Mouse (Mus musculus) Patski (cell line): Measurements from ENCODE around the gene Dpp3. TPM values are rescaled to one million over a fixed set of nuclear protein-coding genes. Genes with fewer than 3 reads are reported as not detected.
"Not testable (repeated sequence)": the region's sequence is repeated elsewhere in the genome, so short reads cannot be mapped to it uniquely, and the experiment has no call there.

Source experiments
- ATAC-seq: fragments of 100-300 bp; one replicate; pipeline ENCODE4 v1.8.0; 2021
- CTCF ChIA-PET: fragments of 350-600 bp; sonication (Branson Sonifier 250); formaldehyde crosslinking; loops from one replicate; lab custom pipeline; 2022; ENCODE audit warnings: inconsistent platforms; lab: Charles Lee
- POLR2A ChIA-PET: fragments of 350-600 bp; sonication (Branson Sonifier 250); formaldehyde crosslinking; loops from one replicate; lab custom pipeline; 2022; ENCODE audit warnings: antibody characterized with exemption, inconsistent platforms; lab: Charles Lee
- DNase-seq: peaks from one replicate; pipeline ENCODE4 v3.0.0-alpha.2; 2011; ENCODE audit warnings: low read depth, low spot score
- H3K27me3 ChIP-seq: fragments of 371-371 bp; one replicate; pipeline ENCODE4 v1.5.1; 2021
- CTCF ChIP-seq: fragments of 100-300 bp; IDR thresholded peaks from one replicate; pipeline ENCODE4 v1.5.1; 2021
- in situ Hi-C: fragments of 300-500 bp; cut with MboI; formaldehyde crosslinking; loops from 3 replicates; pipeline ENCODE4 v1.11.1; 2018; ENCODE audit warnings: low pct_unique_long_range_greater_than_20kb, mixed read lengths
- polyA plus RNA-seq: library from polyadenylated mRNA; unstranded; gene quantifications from one replicate; pipeline ENCODE4 v1.2.3, GENCODE M21; 2021

Dpp3 gene
- polyA plus RNA-seq, 1 experiment from 2014 or later, result 91.0 TPM

DNA sequence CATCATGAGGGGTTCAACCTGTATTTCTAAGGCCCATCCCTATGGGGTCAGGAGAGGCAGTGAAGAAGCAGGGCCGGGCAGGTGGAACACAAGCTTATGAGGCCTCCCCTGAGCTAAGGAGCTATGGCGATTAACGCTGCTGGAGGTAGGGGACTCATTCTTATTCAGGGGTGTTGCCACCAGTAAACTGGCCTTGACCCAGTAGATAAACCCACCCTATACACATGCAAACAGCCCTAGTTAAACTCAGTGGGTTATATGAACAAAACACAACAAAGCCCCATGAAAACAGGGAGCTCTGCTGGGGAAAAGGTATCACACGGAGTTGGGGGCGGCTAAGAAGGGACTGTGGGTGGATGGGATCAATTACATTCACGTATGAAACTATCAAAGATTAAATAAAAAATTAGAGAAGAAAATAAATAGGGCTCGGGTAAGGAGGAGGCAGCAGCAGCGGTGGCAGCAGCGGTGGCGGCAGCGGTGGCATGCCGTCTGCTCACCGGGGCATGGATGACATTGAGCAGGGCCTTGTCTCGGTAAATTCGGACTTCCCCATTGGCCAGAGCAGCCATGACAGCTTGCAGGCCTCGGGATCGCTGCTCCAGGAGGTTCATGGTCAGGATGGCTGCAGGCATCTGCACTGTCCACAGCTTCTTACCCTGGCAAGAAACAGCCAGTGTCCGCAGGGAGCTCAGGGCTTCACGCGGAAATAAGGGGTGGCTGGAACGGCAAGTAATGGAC is 31.1 kb downstream of the Dpp3 start:
- ATAC-seq (no peak), DNase-seq (no peak)
- in situ Hi-C loops, result no loop called here
- CTCF ChIA-PET, result no interaction called here
- TF ChIP-seq CTCF, result no peak
- POLR2A ChIA-PET, result interaction anchor here (1.2 kb wide), 1 partner anchor 10 kb away, joined by 5 read pairs; no protein-coding TSS in a partner anchor
- H3K27me3 ChIP-seq, result no peaks in the 10 kb centered on the region

DNA sequence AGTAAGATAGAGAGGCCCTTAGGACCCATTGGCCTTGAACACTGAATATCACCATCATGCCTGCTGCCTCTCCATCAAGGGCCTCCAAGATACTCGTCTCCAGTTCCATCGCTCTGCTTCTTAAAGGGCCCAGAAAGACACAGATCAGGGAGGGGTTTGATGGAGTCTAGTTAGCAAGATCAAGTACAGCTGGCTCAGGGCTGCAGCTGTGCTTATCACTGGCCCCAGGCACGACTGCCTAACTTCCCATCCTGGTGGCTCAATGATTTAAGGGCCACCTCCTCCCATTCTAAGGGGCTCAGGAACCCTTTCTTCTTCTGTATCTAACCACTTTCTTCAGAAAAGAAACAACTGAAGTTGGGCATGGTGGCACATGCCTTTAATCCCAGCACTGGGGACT is 36.3 kb downstream of the Dpp3 start:
- ChIA-PET POLR2A (no interaction called here), CTCF (no interaction called here)
- TF ChIP-seq CTCF, result no peak
- no peak for DNase-seq
- in situ Hi-C loops, result no loop called here
- ATAC-seq, result no peak
- H3K27me3 ChIP-seq, result no peaks in the 10 kb centered on the region

DNA sequence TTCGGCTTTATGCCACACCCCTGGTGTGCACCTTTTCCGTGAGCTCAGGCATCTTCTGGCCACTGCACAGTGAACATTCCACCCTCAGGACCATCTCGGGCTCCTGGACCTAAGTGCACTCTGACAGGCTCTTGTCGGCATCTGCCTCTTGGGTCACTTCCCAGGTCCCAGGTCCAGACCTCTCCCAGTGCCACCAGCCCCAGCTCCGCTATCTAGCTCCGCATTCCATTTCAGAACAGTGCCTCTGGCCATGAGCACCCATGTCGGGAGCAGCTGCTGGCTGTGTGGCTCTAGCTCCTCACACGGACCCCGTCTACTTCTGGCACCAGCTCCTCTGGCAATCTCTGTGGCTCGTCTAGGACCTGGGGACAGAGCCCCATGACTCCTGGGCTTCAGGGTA is 38.3 kb downstream of the Dpp3 start:
- ATAC-seq (no peak), DNase-seq (no peak)
- no peaks in the 10 kb centered on the region for H3K27me3 ChIP-seq
- TF ChIP-seq CTCF, result no peak
- in situ Hi-C loops, result no loop called here
- POLR2A ChIA-PET, result no interaction called here
- CTCF ChIA-PET, result no interaction called here

DNA sequence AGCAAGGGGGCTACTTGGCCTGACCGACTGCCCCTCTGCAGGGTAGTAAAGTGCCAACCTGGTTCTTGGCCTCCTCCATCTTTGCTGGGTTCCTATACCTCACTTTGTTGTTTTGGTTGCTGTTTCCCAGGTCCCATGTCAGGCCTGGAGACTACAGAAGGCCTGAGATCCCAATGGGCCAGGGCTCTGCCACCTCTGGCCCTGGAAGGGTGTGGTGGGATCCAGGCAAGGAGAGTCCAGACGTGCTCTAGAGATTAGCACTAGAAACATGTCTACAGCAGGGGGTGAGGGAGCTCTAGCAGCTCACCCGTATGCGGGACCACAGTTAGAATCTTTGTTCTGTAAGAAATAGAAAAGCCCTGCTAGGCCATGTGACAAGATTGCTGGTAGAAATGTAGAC is 44.1 kb downstream of the Dpp3 start:
- DNase-seq, result no peak
- no peak for TF ChIP-seq CTCF
- no peaks in the 10 kb centered on the region for H3K27me3 ChIP-seq
- POLR2A ChIA-PET, result interaction anchor here (0.6 kb wide), 1 partner anchor 45 kb away, joined by 3 read pairs; no protein-coding TSS in a partner anchor
- CTCF ChIA-PET, result no interaction called here
- in situ Hi-C loops, result no loop called here
- no peak for ATAC-seq

DNA sequence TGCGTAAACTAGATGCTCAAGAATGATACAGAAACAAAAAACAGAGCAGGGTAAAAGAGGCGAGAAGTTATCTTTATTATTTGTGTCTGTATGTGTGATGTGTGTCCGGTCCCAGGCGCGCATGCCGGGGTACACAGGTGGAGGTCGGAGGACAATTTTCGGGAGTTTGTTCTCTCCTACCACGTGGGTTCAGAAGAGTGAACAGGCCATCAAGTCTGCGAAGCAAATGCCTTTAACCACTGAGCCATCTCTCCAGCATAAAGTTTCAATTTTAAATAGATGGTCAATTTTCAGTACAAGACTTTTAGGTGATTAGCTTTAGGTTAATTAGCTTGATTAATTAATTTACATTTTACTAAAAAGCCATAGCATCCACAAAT is 48.8 kb downstream of the Dpp3 start:
- in situ Hi-C loops, result no loop called here
- DNase-seq, result no peak
- CTCF ChIA-PET, result no interaction called here
- ATAC-seq, result no peak
- POLR2A ChIA-PET, result no interaction called here
- peaks cover 9% of the 10 kb centered on the region for H3K27me3 ChIP-seq
- no peak for TF ChIP-seq CTCF

DNA sequence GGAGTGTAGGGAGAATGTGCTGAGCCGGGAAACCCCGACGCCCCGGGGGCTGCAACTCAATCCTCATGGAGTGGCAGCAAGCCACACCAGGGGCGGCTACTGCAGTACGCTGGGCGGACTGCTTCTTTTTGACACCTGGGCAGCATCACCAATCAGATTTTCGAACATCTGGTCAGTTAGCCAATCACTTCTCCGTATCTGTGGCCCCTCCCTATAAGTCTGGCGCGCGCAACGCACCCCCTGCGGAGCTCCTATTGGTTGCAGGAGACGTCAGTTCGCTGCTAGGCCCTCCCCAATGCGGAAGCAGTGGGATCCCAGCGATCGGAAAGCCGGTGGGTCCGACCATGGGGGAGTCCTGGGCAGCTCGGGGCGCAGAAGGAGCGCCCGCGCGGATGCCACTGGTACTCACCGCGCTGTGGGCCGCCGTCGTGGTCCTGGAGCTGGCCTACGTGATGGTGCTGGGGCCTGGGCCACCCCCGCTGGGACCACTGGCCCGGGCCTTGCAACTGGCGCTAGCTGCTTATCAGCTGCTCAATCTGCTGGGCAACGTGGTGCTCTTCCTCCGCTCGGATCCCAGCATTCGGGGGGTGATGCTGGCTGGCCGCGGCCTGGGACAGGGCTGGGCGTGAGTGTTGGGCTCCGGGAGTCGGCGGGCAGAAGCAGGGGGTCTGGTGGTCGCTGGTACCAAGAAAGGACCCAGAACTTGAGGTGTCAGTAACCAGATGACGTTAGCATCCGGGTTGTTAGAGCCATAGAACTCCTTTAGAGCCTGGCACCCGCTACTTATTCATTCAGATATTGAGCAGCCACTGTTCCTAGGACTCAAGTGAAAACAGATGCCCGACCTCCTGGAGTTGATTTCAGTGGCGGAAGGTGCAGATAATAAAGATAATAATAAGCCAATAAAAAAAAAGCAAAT is 49.4 kb downstream of the Dpp3 start, which contains the start of gene Zdhhc24:
Gene Zdhhc24 (plus strand): TSS at position 264 of the 919 bp plus-strand sequence.
- ATAC-seq, result peak; percentile 87
- TF ChIP-seq CTCF, result no peak
- H3K27me3 ChIP-seq, result peaks cover 13% of the 10 kb centered on the region
- ChIA-PET POLR2A (no interaction called here), CTCF (interaction anchor here (1.5 kb wide), 1 partner anchor 31 kb away, joined by 4 read pairs; no protein-coding TSS in a partner anchor)
- peak; percentile 64 for DNase-seq
- in situ Hi-C loops, result no loop called here

DNA sequence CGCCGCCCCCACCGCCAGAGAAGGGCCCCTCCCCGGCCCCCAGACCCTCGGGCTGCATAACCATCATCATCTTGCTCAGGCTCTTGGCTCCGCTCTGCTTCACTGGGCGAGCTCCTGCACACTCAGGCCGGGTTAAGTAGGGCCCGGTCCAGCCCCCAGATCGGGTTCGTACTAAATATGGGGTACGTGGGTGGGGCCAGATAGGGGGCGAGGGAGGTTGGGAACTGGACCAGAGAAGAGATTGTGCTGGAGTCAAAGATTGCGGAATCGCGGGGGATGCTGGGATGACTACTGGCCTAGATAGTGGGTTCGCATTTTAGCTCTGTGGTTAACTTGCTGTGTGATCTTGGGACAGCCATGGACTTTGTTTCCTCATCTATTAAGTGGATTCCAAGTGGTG is 50.3 kb downstream of the Dpp3 start, which contains the start of gene Actn3:
Gene Actn3 (minus strand): TSS at position 125 of the 400 bp plus-strand sequence.
- in situ Hi-C loops, result no loop called here
- DNase-seq (no peak), ATAC-seq (peak; percentile 13)
- TF ChIP-seq CTCF, result no peak
- ChIA-PET CTCF (interaction anchor here (1.5 kb wide), 1 partner anchor 30 kb away, joined by 4 read pairs; no protein-coding TSS in a partner anchor), POLR2A (no interaction called here)
- peaks cover 18% of the 10 kb centered on the region for H3K27me3 ChIP-seq

DNA sequence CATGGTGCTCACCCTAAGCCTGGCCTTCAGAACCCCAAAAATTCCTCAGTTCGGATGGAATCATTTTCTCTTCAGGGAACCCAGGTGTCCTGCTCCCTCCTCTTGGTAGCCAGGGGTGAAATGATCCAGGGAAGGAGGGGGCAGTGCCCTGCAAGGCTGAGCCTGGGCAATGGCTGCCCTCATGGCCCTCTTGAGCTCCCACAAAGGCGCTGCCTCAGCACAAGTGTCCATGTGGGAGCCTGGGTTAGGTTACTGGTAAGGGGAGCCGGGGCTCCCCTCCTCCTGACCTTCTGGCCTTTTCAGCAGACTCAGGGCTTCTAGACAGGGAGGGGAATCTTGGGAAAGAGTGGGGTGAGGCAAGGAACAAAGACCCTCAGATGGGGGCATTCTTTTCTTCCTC is 51.3 kb downstream of the Dpp3 start:
- CTCF ChIA-PET, result interaction anchor here (1.0 to 1.5 kb wide), 2 partner anchors 10 to 29 kb away, joined by 3 to 4 read pairs; no protein-coding TSS in a partner anchor
- POLR2A ChIA-PET, result no interaction called here
- in situ Hi-C loops, result no loop called here
- DNase-seq (no peak), ATAC-seq (no peak)
- peaks cover 18% of the 10 kb centered on the region for H3K27me3 ChIP-seq
- no peak for TF ChIP-seq CTCF

DNA sequence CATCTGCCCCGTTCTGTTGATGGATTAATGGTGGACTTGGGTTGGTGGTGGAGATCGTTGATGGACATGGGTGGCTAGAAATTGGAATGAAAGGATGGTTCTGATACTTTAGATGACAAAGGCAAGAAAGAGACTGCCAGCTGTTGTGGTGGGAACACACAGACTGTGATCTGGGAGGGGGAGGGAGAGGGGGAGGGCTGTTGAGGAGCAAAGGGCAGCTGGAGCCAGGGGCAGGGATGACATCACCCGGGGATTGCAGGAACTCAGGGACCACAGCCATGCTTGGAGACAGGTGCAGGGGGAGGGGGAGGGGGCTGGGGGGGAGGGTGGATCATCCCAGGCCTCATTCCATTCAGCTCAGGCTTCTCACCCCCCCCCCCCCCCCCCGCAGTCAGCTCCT is 51.8 kb downstream of the Dpp3 start:
- H3K27me3 ChIP-seq, result peaks cover 23% of the 10 kb centered on the region
- ATAC-seq, result no peak
- no peak for TF ChIP-seq CTCF
- ChIA-PET CTCF (interaction anchor here (1.0 kb wide), 1 partner anchor 11 kb away, joined by 3 read pairs; no protein-coding TSS in a partner anchor), POLR2A (no interaction called here)
- DNase-seq, result no peak
- in situ Hi-C loops, result no loop called here

DNA sequence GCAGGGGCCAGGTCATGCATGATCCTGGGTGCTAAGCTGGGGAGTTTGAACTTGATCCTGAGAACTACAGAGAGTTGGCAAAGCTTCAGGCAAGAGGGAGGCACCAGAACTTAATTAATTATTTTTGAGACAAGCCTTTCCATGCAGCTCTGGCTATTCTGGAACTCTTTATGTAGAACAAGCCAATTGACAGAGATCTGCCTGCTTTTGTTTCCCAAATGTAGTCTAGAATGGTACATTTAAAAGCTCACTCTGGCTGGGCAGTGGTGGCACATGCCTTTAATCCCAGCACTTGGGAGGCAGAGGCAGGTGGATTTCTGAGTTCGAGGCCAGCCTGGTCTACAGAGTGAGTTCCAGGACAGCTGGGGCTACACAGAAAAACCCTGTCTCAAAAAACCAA is 53.5 kb downstream of the Dpp3 start:
- POLR2A ChIA-PET, in situ Hi-C loops, DNase-seq, ATAC-seq, CTCF ChIA-PET: not testable (repeated sequence)
- H3K27me3 ChIP-seq, result peaks cover 39% of the 10 kb centered on the region

DNA sequence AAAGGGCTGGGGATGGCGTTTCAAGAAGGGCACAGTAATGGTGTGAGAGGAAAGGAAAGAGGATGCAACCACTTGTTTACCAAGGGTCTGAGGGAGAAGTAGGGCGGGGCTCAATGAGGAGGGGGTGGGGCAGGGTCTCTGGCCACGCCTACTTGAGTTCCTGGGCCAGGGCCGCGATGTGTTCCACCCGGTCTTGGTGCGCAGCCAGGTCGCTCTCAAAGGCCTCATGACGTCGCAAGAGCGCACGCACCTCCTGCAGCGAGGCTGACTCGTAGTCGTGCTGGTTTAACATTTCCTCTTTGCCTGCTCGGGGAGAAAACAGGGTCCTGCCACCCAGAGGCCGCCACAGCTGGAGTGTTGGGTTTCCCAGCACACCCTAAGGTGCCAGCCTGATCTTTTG is 62.9 kb downstream of the Dpp3 start:
- ChIA-PET CTCF (no interaction called here), POLR2A (no interaction called here)
- in situ Hi-C loops, result no loop called here
- no peak for DNase-seq
- TF ChIP-seq CTCF, result no peak
- no peak for ATAC-seq
- peaks cover 35% of the 10 kb centered on the region for H3K27me3 ChIP-seq
